Mouse (Mus musculus) stomach, embryonic 15.5 days (tissue): ENCODE measurements at regions not wholly inside any gene's neighbourhood (a gene's known extent, or its start where the extent isn't known, plus 50 kb on each side); places are given as distances from the start of the nearest gene placed in this dataset. TPM values are rescaled to one million over a fixed set of nuclear protein-coding genes. Genes with fewer than 3 reads are reported as not detected.

ENCODE experiments used
- ATAC-seq: fragments of 200-750 bp; cut with Nextera tagmentation; 2 replicates; pipeline ENCODE4 v1.8.0; 2017; ENCODE audit warnings: low read depth, moderate number of reproducible peaks, moderate TSS enrichment; ENCODE audit not compliant: insufficient read depth, low FRiP score
- H3K27ac ChIP-seq: fragments of 300-500 bp; sonication (generic); 2 replicates; pipeline ENCODE4 v1.5.1; 2015; ENCODE audit warnings: mild to moderate bottlenecking, inconsistent platforms
- H3K27me3 ChIP-seq: fragments of 300-500 bp; sonication (generic); replicated peaks from 2 replicates; pipeline ENCODE4 v1.6.1; 2015; ENCODE audit warnings: inconsistent platforms
- H3K36me3 ChIP-seq: fragments of 300-500 bp; sonication (generic); 2 replicates; pipeline ENCODE4 v1.6.1; 2015; ENCODE audit warnings: inconsistent platforms
- H3K4me1 ChIP-seq: fragments of 300-500 bp; sonication (generic); 2 replicates; pipeline ENCODE4 v1.6.1; 2015; ENCODE audit warnings: inconsistent platforms
- H3K4me2 ChIP-seq: fragments of 300-500 bp; sonication (generic); 2 replicates; pipeline ENCODE4 v1.6.1; 2015; ENCODE audit warnings: mild to moderate bottlenecking, inconsistent platforms
- H3K4me3 ChIP-seq: fragments of 300-500 bp; sonication (generic); replicated peaks from 2 replicates; pipeline ENCODE4 v1.5.1; 2015; ENCODE audit warnings: inconsistent platforms
- H3K9ac ChIP-seq: fragments of 300-500 bp; sonication (generic); 2 replicates; pipeline ENCODE4 v1.6.1; 2015; ENCODE audit warnings: inconsistent platforms
- H3K9me3 ChIP-seq: fragments of 300-500 bp; sonication (generic); 2 replicates; pipeline ENCODE4 v1.6.1; 2016; ENCODE audit warnings: inconsistent platforms
- WGBS: fragments of 180-500 bp; shearing (Covaris S2); methylation state at CpG from one replicate; pipeline ENCODE4 v1.1.7; 2015; 5-methylcytosine and 5-hydroxymethylcytosine counted together
- microRNA-seq: library from miRNA; unstranded; fragments of <30 nt; microRNA quantifications from one replicate; pipeline ENCODE4, GENCODE M21; 2016

- H3K27me3 ChIP-seq: no peaks in the 10 kb centered on the region
- no peak overlapping the region for H3K27ac ChIP-seq
- no peak overlapping the region for H3K4me2 ChIP-seq
- no peak overlapping the region for H3K4me3 ChIP-seq
- no peaks in the 10 kb centered on the region for H3K4me1 ChIP-seq
- WGBS: 52% methylated on average over 2 of the region's 2 CpGs
- H3K36me3 ChIP-seq: no peaks in the 10 kb centered on the region
- peaks cover 19% of the 10 kb centered on the region; the same call in 1 of the 2 replicates for H3K9me3 ChIP-seq
- no peak for ATAC-seq
- H3K9ac ChIP-seq: no peak overlapping the region
These were observed 318.9 kb upstream of the Olfr161 start for GRCm38 (mm10) chr16:3271819-3272490.

- 75% methylated on average over 2 of the region's 2 CpGs for WGBS
- peaks cover 19% of the 10 kb centered on the region; the same call in 1 of the 2 replicates for H3K9me3 ChIP-seq
- H3K9ac ChIP-seq: no peak overlapping the region
These were observed 317.4 kb upstream of the Olfr161 start for GRCm38 (mm10) chr16:3273427-3273826.

More at GRCm38 (mm10) chr16:3273427-3273826, 317.4 kb upstream of the Olfr161 start:
- H3K27ac ChIP-seq: no peak overlapping the region
- no peak overlapping the region for H3K4me3 ChIP-seq
- H3K4me1 ChIP-seq: no peaks in the 10 kb centered on the region
- H3K36me3 ChIP-seq: no peaks in the 10 kb centered on the region
- H3K4me2 ChIP-seq: no peak overlapping the region
- ATAC-seq: no peak
- H3K27me3 ChIP-seq: no peaks in the 10 kb centered on the region

Small RNA genes lying in the stretch of these regions (microRNA-seq; reads per million reads assigned to microRNA genes)
- not detected for gene Gm23215
